Comparison of ENCODE assay signal across 35 mouse cellular contexts in genomic region chr4:83014538-83014937, GRCm38 (mm10). TPM values are rescaled to one million over a fixed set of nuclear protein-coding genes. Genes with fewer than 3 reads are reported as not detected.
"Had no signal": no experiment of that assay in that cellular context is flagged by ENCODE, and none has a peak within 500 bp of the region (broad histone marks: within the 10 kb centered on the region; RNA-seq: fewer than 3 reads in every experiment).

No protein-coding gene starts in this region.

- ATAC-seq: liver, embryonic 12.5 days; liver, postnatal 0 days; lung, postnatal 0 days; midbrain, embryonic 13.5 days; midbrain, embryonic 15.5 days; midbrain, embryonic 16.5 days had no signal

- DNase-seq: left cerebral cortex, postnatal 4 days; liver; liver, embryonic 13.5 days; liver, postnatal 0 days; lung, adult 18-20 months; lung, embryonic 14.5 days; lung, postnatal 10 days; lung, postnatal 14 days; lung, postnatal 36 days; lung, postnatal 4 days; midbrain, embryonic 14.5 days had no signal

- H3K27ac ChIP-seq: limb, embryonic 10.5 days; limb, embryonic 12.5 days; limb, embryonic 13.5 days; limb, embryonic 15.5 days; liver, embryonic 12.5 days; liver, embryonic 13.5 days; liver, embryonic 14.5 days; liver, embryonic 15.5 days; lung, embryonic 15.5 days; macrophage; midbrain, embryonic 10.5 days; midbrain, embryonic 12.5 days; midbrain, embryonic 13.5 days; midbrain, embryonic 15.5 days; neural tube, embryonic 12.5 days had no signal

- H3K27me3 ChIP-seq: limb, embryonic 12.5 days; limb, embryonic 13.5 days; limb, embryonic 15.5 days; liver, embryonic 12.5 days; liver, embryonic 13.5 days; liver, embryonic 15.5 days; lung, embryonic 15.5 days; megakaryocyte, embryonic 14.5 days; midbrain, embryonic 12.5 days; midbrain, embryonic 13.5 days; midbrain, embryonic 15.5 days; neural tube, embryonic 12.5 days had no signal

- H3K4me1 ChIP-seq: limb, embryonic 15.5 days; liver, embryonic 12.5 days; liver, embryonic 13.5 days; liver, embryonic 15.5 days; megakaryocyte, embryonic 14.5 days; midbrain, embryonic 10.5 days; midbrain, embryonic 13.5 days; midbrain, embryonic 15.5 days; neural tube, embryonic 12.5 days had no signal

- H3K9ac ChIP-seq: limb, embryonic 12.5 days; limb, embryonic 13.5 days; limb, embryonic 15.5 days; liver, embryonic 12.5 days; liver, embryonic 13.5 days; liver, embryonic 14.5 days; liver, embryonic 15.5 days; liver, postnatal 0 days; lung, embryonic 14.5 days; lung, embryonic 15.5 days; midbrain, embryonic 12.5 days; midbrain, embryonic 13.5 days; midbrain, embryonic 15.5 days; neural tube, embryonic 12.5 days had no signal

- H3K4me3 ChIP-seq: limb, embryonic 10.5 days; limb, embryonic 12.5 days; limb, embryonic 13.5 days; limb, embryonic 15.5 days; liver, embryonic 12.5 days; liver, embryonic 13.5 days; liver, embryonic 15.5 days; lung, embryonic 15.5 days; megakaryocyte, embryonic 14.5 days; midbrain, embryonic 10.5 days; midbrain, embryonic 12.5 days; midbrain, embryonic 13.5 days; midbrain, embryonic 15.5 days; myocyte; neural tube, embryonic 12.5 days had no signal

- H3K9me3 ChIP-seq: limb, embryonic 10.5 days; limb, embryonic 12.5 days; limb, embryonic 13.5 days; limb, embryonic 15.5 days; liver, embryonic 12.5 days; liver, embryonic 13.5 days; liver, embryonic 15.5 days; lung, embryonic 15.5 days; megakaryocyte, embryonic 14.5 days; midbrain, embryonic 10.5 days; midbrain, embryonic 12.5 days; midbrain, embryonic 13.5 days; midbrain, embryonic 15.5 days; neural tube, embryonic 12.5 days had no signal

- H3K4me2 ChIP-seq: limb, embryonic 12.5 days; limb, embryonic 13.5 days; limb, embryonic 15.5 days; liver, embryonic 11.5 days; liver, embryonic 12.5 days; liver, embryonic 13.5 days; liver, embryonic 15.5 days; lung, embryonic 14.5 days; lung, embryonic 15.5 days; midbrain, embryonic 11.5 days; midbrain, embryonic 12.5 days; midbrain, embryonic 13.5 days; midbrain, embryonic 15.5 days; neural tube, embryonic 12.5 days had no signal

- H3K36me3 ChIP-seq: limb, embryonic 15.5 days; liver, embryonic 12.5 days; liver, embryonic 13.5 days; liver, embryonic 15.5 days; midbrain, embryonic 12.5 days; midbrain, embryonic 13.5 days; midbrain, embryonic 15.5 days; neural tube, embryonic 12.5 days had no signal

RNA-seq across cellular contexts. Expression of gene Frem1, which starts 37.6 kb away (rescaled TPM):
- total RNA-seq: megakaryocyte progenitor cell, adult 5-6 weeks; megakaryocyte, adult 5-6 weeks; megakaryocyte-erythroid progenitor cell, adult 5-6 weeks; monocyte, adult 5-6 weeks had no signal
- polyA plus RNA-seq: macrophage had no signal
